Comparison of ENCODE assay signal across 9 mouse cellular contexts in the genomic region with DNA sequence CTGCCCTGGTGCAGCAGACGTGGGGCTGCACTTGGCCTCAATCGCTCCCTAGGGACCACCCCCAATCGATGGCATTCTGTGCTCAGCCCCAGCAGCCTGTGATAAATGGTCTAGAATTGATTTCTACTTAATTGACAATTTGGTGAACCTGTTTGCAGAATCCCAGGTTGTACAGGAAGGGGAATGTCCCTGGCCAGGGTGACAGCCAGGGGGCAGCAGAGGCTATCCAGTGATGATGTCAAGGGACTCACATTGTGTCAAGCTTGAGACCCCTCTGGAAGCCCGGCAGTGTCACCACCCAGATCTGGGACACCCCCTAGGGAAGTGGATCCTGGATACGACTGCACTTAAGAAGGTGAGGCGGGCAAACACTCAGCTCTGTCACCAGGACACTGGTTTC. TPM values are rescaled to one million over a fixed set of nuclear protein-coding genes. Genes with fewer than 3 reads are reported as not detected.
DNase-seq lines count a peak whose midpoint lies in the region; ATAC-seq and TF ChIP-seq lines count a peak whose summit lies in the region.
"Had no signal": no experiment of that assay in that cellular context is flagged by ENCODE, and none has a peak within 500 bp of the region (broad histone marks: within the 10 kb centered on the region; RNA-seq: fewer than 3 reads in every experiment).

No protein-coding gene starts in this region.

- H3K4me1 ChIP-seq in bone marrow, adult 2 months (ENCODE audit: control insufficient read depth, insufficient read depth, low read length): no peaks in the 10 kb centered on the region
- H3K4me1 ChIP-seq: heart, embryonic 13.5 days had no signal

- peak; percentile 39 for DNase-seq in CD4-positive, CD25-positive, alpha-beta regulatory T cell, adult 2 months (ENCODE audit: low read depth, low spot score)
- peak in 1 of 2 experiments; percentile 38 for DNase-seq in left cerebral cortex, adult 2 months (ENCODE audit: extremely low spot score in 1 of 2, low spot score in 2 of 2)
- DNase-seq in left cerebral cortex, postnatal 36 days (ENCODE audit: low spot score in 2 of 2): no peak
- peak; percentile 11 for DNase-seq in lung, postnatal 25 days (ENCODE audit: low spot score)
- peak; percentile 44 to 81 for DNase-seq in thymus, postnatal 10 days (ENCODE audit: low spot score in 2 of 2)

- H3K4me3 ChIP-seq in left cerebral cortex, adult 2 months: no peak overlapping the region
- H3K4me3 ChIP-seq in bone marrow, adult 2 months (replicated peaks; ENCODE audit: control insufficient read depth, low read depth, low read length): no peak overlapping the region
- H3K4me3 ChIP-seq: heart, embryonic 13.5 days had no signal

- H3K27ac ChIP-seq in left cerebral cortex, adult 2 months: no peak overlapping the region
- no peak overlapping the region for H3K27ac ChIP-seq in bone marrow, adult 2 months (ENCODE audit: control insufficient read depth, insufficient read depth, low read depth, low read length, poor library complexity)
- H3K27ac ChIP-seq: heart, embryonic 13.5 days had no signal

- 28% methylated on average over 6 of the region's 6 CpGs for WGBS in bone marrow, adult 2 months

- TF ChIP-seq CTCF in left cerebral cortex, adult 2 months (IDR thresholded peaks at IDR 0.05): peak; percentile 71
- peak; percentile 80 for TF ChIP-seq CTCF in bone marrow, adult 2 months (IDR thresholded peaks at IDR 0.05; ENCODE audit: control insufficient read depth, insufficient read depth, low read length)

- no peak for TF ChIP-seq POLR2A in bone marrow, adult 2 months (IDR thresholded peaks at IDR 0.05; ENCODE audit: borderline replicate concordance, control insufficient read depth, low read depth, low read length)

- intact Hi-C loops in left cerebral cortex, adult 2 months (cut with DNase I): loop anchor here (2.0 kb wide), 1 partner anchor 90 kb away; no protein-coding TSS in a partner anchor
- intact Hi-C loops in left cerebral cortex, postnatal 36 days (cut with DNase I): no loop called here

- no peak for ATAC-seq in CD4-positive, CD25-positive, alpha-beta regulatory T cell, adult 4 months
- peak; percentile 68 for ATAC-seq in granulocyte monocyte progenitor cell, adult 5-6 weeks (replicated peaks; ENCODE audit: poor library complexity, severe bottlenecking)

RNA-seq across cellular contexts. Expression of gene Lhx3, which starts 25.4 kb away (rescaled TPM):
- not detected for polyA plus RNA-seq in CD4-positive, CD25-positive, alpha-beta regulatory T cell, adult 4 months (2017; shearing (Covaris generic))
- under 1 TPM; 0.27 to 0.35 TPM for total RNA-seq in left cerebral cortex, adult 2 months (2021)
- total RNA-seq in left cerebral cortex, postnatal 36 days (2021): under 1 TPM in 1 of 2 experiments, not detected in 1; 0.15 TPM
- not detected in 2 replicates for polyA plus RNA-seq in bone marrow, adult 2 months (2011; ENCODE audit: insufficient read depth, insufficient read length, low replicate concordance, missing spikeins)
- total RNA-seq in granulocyte monocyte progenitor cell, adult 5-6 weeks (2014; fragmentation: Nextera tagmentation): not detected in 2 replicates
- not detected in 2 replicates for total RNA-seq in granulocyte monocyte progenitor cell, adult 5-6 weeks (2017)

RNA-seq across cellular contexts. Expression of gene Qsox2, which starts 54.7 kb away (rescaled TPM):
- 1 to 10 TPM; 2.0 to 2.1 TPM for polyA plus RNA-seq in CD4-positive, CD25-positive, alpha-beta regulatory T cell, adult 4 months (2017; shearing (Covaris generic))
- 10 to 100 TPM; 20.4 to 23.5 TPM for total RNA-seq in left cerebral cortex, adult 2 months (2021)
- 10 to 100 TPM; 22.8 to 23.3 TPM for total RNA-seq in left cerebral cortex, postnatal 36 days (2021)
- 2.2 and 2.6 TPM in 2 replicates for polyA plus RNA-seq in bone marrow, adult 2 months (2011; ENCODE audit: insufficient read depth, insufficient read length, low replicate concordance, missing spikeins)
- total RNA-seq in granulocyte monocyte progenitor cell, adult 5-6 weeks (2014; fragmentation: Nextera tagmentation): 10.9 and 11.5 TPM in 2 replicates
- 4.8 and 7.1 TPM in 2 replicates for total RNA-seq in granulocyte monocyte progenitor cell, adult 5-6 weeks (2017)

RNA-seq across cellular contexts. Expression of gene Nacc2, which starts 59.6 kb away (rescaled TPM):
- polyA plus RNA-seq in CD4-positive, CD25-positive, alpha-beta regulatory T cell, adult 4 months (2017; shearing (Covaris generic)): under 1 TPM; 0.44 to 0.75 TPM
- 10 to 100 TPM; 64.5 to 75.9 TPM for total RNA-seq in left cerebral cortex, adult 2 months (2021)
- 10 to 100 TPM; 69.8 to 75.7 TPM for total RNA-seq in left cerebral cortex, postnatal 36 days (2021)
- 4.0 and 5.8 TPM in 2 replicates for polyA plus RNA-seq in bone marrow, adult 2 months (2011; ENCODE audit: insufficient read depth, insufficient read length, low replicate concordance, missing spikeins)
- total RNA-seq in granulocyte monocyte progenitor cell, adult 5-6 weeks (2014; fragmentation: Nextera tagmentation): 0.30 and 0.62 TPM in 2 replicates
- 0.57 and 0.65 TPM in 2 replicates for total RNA-seq in granulocyte monocyte progenitor cell, adult 5-6 weeks (2017)

Comparison
In these comparisons a context has a peak if more than half of its experiments do, and no peak if none do; other contexts are left out.
1. DNase-seq: peak in CD4-positive, CD25-positive, alpha-beta regulatory T cell, adult 2 months (single experiment), lung, postnatal 25 days (single experiment) and thymus, postnatal 10 days (2 of 2); none in left cerebral cortex, postnatal 36 days (0 of 2).
2. RNA of gene Nacc2, which starts 59.6 kb away (total RNA-seq): 64.5 to 75.9 TPM in left cerebral cortex, adult 2 months and 69.8 to 75.7 TPM in left cerebral cortex, postnatal 36 days; 0.30 to 0.65 TPM in granulocyte monocyte progenitor cell, adult 5-6 weeks; every median in the first group is over 10 times any median in the second.